Mouse (Mus musculus) heart, postnatal 0 days (tissue): ENCODE measurements around the gene Zfp108.

Source experiments
- CTCF ChIP-seq: IDR thresholded peaks from 2 replicates; pipeline ENCODE4 v1.5.1; 2016; ENCODE audit warnings: antibody characterized with exemption, control low read depth, low read depth
- EP300 ChIP-seq: IDR thresholded peaks from 2 replicates; pipeline ENCODE4 v1.6.1; 2016; ENCODE audit warnings: antibody characterized with exemption, low read depth

DNA sequence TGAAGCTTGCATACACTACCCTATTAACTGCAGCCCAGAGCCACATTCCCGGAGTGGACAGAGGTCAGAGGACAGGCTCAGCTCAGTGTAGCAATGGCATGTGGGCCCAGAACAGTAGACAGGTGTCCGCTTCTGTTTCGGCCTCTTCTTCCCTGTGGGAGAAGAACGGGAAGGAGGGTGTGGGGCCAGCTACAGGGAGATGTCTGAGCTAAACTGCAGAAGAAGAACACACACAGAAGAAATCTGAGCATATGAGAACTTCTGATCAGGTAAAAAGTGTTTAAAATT, 26.2 kb downstream of the Zfp108 start:
- TF ChIP-seq CTCF, result no peak
- TF ChIP-seq EP300, result no peak
